Mouse (Mus musculus): ENCODE data around the gene Kti12.

The Kti12 gene

DNA sequence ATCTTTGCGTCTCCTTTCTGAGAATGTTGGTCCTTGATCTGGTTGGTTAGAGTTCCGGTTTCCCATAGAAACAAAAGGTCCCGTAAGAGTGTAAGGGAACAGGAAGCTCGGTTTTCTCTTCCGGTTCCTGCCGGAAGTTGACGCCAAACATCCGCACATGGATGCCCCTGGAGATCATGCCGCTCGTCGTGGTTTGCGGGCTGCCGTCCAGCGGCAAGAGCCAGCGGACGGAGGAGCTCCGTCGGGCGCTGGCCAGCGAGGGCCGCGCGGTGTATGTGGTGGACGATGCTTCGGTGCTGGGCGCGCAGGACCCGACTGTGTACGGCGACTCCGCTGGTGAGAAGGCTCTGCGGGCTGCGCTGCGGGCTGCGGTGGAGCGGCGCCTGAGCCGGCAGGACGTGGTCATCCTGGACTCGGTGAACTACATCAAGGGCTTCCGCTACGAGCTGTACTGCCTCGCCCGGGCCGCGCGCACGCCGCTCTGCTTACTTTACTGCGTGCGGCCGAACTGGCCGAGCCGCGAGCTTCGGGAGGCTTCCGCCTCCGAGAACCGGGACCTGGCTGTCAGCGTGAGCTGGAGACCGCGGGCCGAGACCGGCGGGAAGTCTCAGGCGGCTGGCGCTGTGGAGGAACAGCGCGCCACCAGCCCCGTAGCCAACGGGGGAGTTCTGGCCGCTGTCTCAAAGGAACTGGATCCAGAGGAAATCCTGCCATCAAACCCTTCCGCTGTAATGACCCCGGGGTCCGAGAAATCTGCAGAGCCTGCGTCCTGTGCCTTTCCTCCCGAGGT, at the start of gene Kti12:
Gene Kti12 (plus strand): TSS at position 71 of the 790 bp plus-strand sequence.
- peak; percentile 90 for DNase-seq

DNA sequence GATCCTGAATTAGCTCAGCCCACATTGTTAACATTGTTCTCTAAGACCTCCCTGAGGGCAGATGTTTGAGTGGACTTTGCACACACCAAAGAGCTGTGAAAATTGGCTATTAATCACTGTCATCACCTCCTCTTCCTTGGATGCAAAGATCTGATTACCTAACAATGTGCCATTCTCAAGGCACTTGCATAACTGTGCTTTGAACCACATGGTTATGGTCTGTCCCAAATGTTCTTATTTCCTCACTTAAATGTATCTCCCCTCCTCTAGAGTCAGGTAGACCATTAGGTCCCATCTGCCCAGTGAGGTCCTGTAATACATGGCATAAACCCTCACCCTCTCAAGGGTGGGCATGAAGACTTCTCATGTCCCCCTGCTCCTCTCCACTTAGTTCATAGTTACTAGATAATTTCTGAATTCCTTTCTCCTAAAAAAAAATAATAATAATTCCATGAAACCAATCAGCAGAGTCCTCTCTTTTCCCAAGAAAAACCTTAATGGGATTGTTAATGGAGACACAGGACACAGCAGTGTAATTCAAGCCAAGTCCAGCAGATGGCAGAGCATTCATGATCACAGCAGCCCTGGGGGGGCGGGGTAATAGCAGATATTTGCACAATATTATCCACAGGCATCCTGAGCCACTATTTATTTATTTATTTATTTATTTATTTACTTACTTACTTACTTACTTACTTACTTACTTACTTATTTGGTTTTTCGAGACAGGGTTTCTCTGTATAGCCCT, 49.3 kb upstream of the Kti12 start:
- peak; percentile 93 for DNase-seq

DNA sequence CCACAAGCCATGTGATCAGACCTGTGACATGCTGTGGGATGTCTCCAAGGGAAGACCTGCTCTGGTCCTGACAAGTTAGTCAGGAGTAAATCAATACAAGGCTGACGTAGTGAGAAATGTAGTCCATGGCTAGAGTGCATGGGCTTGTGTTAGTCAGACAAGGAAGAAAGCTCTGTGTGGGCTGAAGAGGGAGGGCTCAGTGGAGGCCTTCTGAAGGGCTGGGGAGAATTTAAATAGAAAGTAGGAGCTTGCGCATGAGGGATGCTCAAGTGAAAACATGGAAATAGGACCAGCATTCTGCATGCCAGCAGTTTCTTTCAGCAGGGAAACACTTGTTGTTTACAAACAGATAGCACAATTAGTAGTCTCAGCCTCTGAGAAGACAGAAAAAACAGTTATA, 44.0 kb upstream of the Kti12 start:
- DNase-seq: no peak

DNA sequence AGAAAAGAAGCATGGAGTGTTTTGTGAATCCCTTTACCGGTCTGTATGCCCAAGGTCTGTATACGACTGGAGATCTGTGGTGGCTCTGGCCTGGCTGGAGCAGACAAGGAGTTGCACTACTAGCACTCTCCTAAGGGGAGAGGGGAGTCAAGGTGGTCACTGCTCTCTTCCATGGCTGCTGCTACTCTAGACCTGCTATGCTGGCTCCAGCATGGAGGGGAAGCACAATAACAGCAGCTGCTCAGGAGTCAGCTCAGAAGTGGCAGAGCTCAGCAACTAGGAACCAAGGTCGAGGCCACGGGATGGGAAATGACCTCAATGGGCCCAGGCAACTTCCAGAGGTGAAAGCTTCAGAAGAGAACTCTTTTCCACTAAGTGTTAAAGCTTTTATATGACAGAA, 36.4 kb upstream of the Kti12 start:
- no peak for DNase-seq

DNA sequence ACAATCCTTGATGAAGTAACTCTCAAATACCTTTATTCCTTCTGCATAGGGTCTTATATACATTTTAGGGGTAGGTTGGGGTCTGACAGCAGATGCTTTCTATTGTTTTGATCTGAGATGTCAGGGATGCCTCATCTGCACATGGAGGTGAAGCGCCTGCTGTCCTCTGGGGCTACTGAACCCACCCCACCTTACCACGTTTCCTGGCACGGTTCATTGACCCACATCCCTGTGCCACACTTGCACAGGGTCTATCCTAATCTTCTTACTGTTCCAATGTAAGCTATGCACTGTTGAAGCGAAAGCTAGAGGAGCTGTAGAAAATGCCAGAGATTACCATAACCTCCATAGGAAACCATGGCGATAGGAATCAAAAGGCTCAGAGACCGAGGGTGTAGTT, 36.0 kb upstream of the Kti12 start:
- DNase-seq: no peak

DNA sequence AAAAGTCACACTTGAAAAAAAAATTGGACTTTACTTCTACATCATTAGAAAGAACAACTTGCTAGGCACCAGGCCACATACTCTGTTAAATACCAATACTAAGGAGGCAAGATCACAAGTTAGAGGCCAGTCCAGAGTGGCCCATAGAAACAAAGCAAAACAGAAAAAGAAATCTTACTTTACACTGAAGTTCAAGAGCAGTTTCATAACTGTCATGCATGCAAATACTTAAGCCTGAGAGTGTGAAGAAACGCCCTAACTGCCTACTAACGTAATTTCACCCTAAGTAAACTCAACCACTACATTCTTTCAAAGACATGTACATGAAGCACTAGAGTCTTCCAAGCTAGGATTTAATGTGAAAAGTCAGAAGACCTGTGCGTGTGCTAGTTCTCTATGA, 21.9 kb upstream of the Kti12 start:
- DNase-seq: peak; percentile 51

DNA sequence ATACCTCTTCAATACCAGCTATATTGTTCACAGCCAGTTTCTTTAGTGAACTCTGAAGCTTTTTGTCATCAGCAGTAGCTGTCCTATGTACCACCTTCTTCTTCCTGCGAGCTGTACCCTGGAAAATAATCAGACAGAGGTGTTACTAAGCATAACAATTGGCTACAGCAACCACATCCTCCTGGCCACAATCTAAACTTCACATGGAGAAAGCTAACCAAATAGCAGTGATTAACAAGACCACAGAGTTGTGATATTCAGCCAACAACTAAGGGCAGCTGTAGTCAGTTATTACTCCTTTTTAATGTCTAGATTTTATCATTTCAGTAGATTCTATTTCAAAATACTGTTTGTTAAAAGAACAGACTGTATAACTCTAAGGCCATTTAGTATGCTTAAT, 21.5 kb upstream of the Kti12 start:
- DNase-seq: no peak

DNA sequence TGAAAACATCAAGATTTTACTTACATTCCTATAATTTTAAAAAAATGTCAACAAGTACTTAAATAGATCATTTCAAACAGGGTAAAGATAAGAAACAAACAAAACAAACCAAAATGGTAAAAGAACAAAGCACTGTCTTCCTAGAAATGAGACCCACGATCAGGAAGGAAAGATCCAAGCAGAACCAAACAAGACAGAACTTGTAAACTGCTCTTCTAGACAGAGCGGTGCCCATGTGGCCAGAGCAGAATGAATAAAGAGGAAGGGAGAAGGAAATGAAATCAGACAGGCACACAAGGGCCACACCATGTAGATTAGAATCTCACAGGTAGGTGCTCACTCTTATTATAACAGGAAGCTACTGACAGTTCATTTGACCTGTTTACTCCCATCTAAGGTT, 20.9 kb upstream of the Kti12 start:
- DNase-seq: no peak

DNA sequence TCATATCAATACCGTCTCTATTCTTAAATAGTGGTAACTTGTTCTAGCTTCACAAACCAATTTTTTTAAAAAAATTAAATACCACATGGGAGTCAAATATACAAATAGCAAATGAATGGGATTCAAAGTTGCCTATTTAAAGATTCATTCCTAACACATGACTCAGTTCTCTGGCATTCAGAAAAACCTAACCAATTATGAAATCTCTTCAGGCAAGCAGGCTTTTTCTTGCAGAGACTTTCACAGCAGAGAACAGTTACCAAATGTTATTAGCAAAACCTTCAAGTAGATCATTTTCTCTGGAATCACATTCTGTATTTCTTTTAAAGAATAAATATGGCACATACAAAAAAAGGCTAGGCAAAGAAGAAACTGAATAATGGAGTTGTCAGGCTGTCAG, 16.9 kb upstream of the Kti12 start:
- DNase-seq: no peak

DNA sequence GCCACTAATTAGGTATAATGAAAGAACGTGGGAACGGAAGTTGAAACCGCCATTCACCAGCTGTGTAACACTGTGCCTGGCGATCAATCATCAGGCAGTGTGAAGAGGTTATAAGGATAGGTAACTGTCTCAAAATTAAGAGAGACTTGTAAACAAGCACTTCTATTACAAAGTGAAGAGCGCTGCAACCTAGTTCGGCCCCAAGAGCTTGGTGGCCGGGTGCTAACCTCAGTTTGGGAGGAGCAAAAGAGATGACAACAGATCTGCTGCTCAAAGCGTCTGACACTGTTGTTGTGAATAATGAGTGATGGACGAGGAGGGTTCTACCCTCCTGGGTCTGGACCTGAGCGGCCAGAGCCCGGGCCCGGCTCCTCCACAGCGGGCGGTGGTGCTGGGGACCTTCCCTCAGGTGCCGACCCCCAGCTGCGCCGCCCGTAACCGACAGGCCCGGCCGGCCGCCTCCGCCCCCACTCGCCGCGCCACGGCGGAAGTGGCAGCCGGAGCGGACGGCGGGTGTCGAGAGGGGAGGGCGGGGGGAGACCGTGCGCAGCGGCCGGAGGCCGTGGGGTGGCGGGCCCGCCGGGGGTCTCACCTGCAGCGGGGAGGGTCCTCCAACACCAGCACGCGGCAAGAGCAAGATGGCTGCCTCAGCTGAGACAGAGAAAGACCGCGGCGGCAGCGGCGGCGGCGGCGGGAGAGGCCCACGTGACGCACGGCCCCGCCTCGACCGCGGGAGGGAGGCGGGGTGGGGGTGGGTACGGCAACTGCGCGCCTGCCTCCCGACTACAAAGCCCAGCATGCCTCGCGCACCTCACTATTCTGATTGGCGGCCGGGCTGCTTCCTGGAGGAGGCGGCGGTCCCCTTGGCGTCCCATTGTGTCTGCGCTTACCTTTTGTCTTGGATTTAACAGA, 14.4 kb upstream of the Kti12 start, which contains the start of gene Btf3l4:
Gene Btf3l4 (minus strand): TSS at position 699 of the 912 bp plus-strand sequence.
- peak; percentile 94 for DNase-seq

DNA sequence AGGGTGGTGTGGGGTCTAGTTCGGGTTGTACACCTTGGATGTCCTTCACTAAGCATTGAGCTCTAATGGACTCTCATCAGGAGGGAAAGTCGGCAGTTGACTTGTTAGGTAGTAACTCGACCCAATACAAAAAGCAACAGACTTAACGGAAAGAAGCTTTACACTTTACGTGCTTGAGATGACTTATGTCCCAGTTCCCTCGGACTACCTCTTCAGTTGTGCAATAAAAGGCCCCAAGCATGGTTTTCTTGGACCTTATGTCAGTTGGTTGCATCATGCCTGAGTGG, 13.8 kb upstream of the Kti12 start:
- no peak for DNase-seq

DNA sequence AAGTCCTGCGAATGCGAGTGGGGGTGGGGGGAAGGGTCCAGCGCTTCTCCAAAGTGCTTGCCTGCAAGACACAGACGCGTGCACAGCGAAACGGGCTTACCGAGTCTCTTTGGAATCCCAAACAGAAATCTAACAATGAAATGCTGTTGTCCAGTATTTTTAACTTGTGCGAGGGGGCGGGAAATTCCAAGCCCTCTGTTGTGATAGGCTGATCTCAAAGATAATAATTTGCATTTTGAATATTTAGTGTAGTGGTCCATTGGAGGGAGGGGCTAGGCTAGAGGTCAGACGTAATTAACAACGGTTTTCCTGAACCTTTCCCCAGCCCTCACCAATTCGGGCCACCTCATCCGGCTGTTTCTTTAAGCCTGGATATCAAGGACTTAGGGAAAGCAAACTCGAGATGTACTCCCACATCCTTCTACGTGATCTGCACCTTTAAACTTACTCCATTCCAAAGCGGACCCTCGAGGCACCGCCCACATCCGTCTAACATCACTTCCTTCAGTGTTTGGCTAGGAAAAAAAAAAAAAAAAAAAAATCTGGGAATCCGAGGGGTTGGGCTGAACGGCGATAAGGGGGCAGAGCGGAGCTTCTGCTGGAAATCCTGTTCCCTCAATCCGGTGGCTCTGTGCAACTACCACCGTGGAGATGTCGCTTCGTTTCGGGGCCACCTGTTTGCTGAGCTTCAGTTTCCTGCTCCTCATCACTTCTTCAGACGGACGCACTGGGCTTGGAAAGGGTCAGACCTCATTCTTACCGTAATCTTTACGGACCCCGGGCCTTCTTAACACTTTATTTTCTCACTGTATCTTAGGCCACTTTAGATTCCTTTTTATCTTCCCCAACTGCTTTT, 13.2 kb upstream of the Kti12 start, which contains the start of gene Txndc12:
Gene Txndc12 (plus strand): TSS at position 487 of the 856 bp plus-strand sequence.
- DNase-seq: peak; percentile 96

DNA sequence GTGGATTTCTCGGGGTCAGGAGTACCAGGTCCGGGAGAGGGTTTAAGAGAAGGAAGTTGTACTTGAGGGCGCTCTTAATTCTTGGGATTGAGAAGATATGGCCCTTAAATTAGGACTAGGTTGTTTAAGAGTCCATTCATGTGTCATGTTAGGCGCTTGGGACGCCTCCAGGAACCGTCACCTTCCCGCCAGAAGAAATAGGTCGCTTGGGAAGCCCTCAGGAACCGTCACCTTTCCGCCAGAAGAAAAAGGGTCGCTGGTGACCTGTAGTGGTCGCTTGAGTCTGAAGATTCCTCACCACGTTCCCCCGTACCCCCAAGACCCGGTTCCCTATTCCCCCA, 12.6 kb upstream of the Kti12 start:
- DNase-seq: peak; percentile 12

DNA sequence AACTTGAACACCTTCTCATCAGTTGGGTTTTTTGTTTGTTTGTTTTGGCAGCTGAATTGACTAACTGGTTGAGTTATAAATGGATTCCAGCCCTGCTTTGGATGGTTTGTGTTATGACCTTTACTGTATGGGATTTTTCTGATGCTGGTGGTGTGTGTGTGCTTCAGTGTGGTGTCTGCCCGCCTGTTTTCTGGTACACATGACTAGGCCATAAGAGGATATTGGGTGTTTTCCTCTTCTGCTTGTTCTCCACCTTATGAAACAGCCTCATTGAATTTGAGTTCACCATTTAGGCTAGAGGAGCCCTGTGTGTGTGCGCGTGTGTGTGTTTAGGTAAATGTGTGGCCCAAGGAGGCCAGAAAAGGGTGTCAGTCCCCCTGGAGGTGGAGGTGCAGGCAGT, 12.1 kb upstream of the Kti12 start:
- no peak for DNase-seq

DNA sequence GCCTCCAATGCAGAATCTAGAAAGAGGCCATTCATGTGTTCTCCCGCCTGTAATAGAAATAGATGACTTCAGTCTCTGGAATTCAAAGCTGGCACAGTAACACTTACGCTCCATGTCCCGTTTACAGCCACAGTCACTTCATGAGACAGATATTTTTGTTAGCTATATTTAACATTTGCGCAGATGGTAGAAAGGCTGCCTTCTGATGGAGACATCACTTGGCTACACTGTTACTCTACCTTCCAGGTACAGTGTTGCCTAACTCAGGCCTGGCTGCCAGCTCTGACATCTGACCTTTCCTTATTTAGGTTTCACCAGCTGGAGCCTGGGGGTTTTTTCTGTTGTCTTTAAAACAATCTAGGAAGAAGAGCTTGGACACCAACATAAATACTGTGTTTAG, 9.6 kb upstream of the Kti12 start:
- DNase-seq: peak; percentile 10

DNA sequence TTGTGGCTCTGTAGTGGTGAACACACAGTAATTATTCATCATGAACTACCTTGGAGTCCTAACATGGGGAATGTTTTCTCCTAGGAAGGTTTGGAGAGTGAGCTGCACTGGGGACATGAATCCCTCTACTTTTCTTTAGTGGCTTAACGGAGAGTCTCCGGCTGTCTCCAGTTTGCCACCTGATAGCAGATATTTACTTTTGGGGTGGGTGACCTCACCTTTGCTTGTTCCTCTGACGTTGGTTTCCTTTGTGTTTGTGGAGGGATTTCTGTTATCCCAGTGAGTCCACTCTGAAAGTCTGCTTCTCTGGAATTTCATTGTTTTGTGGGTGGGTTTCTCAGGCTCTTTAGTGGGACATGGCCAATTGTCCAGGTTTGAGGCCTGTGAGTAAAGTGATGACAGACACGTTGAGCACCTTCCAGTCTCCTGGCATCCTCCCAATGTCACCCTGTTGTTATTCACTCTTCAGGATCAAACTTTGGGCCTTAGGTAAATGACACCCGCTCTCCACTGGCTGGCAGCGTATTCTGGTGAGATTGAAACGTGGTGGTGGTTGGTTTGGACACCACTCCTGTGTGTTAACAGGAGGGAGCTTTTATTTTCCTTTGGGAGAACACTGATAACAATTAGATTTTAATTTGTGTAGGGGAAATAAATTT, 5.5 kb upstream of the Kti12 start:
- DNase-seq: peak; percentile 16

DNA sequence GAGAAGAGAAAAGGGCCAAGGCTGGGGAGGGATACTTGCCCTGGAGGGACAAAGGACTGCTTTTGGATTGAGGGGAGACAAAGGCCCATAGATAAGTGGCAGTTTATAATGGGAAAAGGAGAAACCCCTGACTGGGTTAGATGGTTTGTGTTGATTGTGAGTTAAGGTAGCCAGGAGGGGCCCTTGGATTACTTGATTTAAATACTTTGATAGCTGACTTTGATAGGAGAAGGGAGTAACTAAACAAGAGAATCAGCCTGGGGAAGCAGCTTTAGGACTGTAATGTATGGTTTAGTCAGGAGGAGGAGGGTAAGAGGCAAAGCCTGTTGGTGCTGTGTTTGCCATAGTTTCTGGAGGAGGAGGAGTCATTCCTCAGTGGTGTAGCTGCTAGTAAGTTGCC, 4.2 kb upstream of the Kti12 start:
- DNase-seq: no peak

DNA sequence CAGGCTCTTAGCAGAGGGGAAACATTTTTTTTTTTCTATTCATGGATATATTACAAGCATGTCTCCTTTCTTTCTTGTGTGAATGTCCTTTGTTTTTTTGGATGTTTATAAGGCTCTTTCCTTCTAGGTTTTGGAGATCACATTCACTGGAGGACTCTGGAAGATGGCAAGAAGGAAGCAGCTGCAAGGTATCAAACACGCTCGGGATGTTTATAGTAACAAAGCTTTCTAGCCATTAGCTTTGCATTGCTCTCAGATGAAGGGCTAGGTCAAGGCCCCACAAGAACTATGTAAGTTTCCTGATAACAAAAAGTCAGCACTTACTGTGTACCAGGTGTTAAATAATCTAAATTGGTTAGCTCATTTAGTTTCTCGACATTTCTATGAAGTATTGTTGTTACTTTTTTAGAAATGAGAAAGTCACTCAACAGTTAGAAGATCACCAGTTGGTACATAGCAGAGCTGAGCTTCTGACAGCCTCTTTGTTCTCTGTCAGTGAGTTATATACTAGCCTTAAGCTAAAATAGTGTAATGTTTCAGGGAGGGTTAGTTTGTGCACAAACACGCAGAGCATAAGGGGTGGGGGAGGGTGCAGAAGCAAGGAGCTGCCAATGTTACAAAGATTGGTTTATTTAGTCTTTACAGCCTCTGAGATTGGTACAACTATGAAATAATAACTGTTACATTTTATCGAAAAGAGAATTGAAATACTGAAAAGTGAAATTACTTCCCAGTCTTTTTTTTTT, 1.6 kb upstream of the Kti12 start:
- no peak for DNase-seq

DNA sequence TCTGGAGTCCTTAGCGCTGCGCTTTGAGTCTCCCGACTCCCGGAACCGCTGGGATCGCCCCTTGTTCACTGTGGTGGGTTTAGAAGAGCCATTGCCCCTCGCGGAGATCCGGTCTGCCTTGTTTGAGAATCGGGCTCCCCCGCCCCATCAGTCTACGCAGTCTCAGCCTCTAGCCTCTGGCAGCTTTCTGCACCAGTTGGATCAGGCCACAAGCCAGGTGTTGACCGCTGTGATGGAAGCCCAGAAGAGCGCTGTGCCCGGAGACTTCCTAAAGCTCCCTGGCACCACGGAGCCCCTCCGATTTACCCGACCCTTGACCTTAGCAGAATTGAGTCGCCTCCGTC, 892 bp downstream of the Kti12 start, which contains the start of gene A730015C16Rik:
Gene A730015C16Rik (minus strand): TSS at position 115 of the 344 bp plus-strand sequence.
- DNase-seq: peak; percentile 6

DNA sequence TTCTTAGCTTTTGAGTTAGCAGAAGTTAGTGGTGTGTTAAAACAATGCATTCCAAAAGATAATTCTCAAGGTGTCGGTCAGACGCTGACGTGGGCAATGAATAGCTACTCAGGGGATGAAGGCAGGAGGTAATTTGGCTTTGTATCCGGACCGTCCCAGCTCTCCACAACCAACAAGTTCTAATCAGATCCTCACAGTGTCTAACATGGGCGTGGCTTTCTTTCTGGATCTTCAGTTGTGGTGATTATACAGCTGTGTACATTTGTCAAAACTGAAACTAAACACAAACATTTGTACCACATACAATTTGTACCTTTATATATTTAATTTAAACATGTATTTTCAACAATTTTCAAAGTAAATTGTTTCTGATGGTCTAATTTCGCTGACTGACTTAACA, 19.2 kb downstream of the Kti12 start:
- no peak for DNase-seq

DNA sequence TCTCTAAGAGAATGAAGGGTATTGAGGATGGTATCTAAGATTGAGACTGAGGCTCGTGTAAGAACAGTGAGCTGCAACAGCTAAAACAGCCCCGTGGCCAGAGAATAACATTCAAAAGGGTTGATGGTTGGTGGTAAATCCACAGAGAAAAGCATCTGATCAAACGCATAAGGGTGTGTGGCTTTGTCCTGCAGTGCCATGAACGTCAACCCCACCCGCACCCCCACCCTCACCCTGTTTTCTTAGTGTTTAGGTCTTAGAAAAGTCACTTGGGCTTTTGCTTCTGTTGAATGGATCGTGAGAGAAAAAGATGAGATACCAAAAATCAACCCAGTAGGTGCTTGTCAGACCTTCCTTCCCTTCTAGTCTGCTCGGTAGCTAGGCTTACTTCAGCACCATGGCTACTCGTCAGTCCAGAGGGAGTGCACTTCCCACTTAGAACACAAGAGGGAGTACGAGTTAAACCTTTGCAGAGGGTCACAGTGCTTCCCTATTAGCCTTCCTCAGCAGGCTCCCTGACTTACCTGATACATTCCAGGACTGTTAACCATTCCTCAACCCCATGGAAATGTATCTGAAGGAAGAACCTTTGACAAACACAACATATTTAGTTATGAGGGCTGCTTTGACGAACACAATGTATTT, 22.3 kb downstream of the Kti12 start:
- peak; percentile 96 for DNase-seq
